Mouse (Mus musculus): Measurements from ENCODE around the gene Synpo2l. TPM values are rescaled to one million over a fixed set of nuclear protein-coding genes. Genes with fewer than 3 reads are reported as not detected.

Gene Synpo2l
- polyA plus RNA-seq, 1 experiment from 2014 or later, result 30.1 TPM

GRCm38 (mm10) chr14:20696986-20697385 is 28.8 kb upstream of the Synpo2l start:
- H3K9me3 ChIP-seq (replicated peaks), result no peaks in the 10 kb centered on the region
- peaks cover 59% of the 10 kb centered on the region for H3K4me1 ChIP-seq
- no peak for ATAC-seq (ENCODE audit: insufficient number of reproducible peaks, low FRiP score, low TSS enrichment, low read depth)
- peaks cover 30% of the 10 kb centered on the region for H3K36me3 ChIP-seq
- 3% methylated on average over 1 of the region's 1 CpGs for WGBS
- peak overlapping the region; percentile 72 for H3K4me2 ChIP-seq (replicated peaks)
- H3K27me3 ChIP-seq, result no peaks in the 10 kb centered on the region
- peak overlapping the region; percentile 94 for H3K4me3 ChIP-seq (replicated peaks)
- H3K9ac ChIP-seq, result no peak overlapping the region
- peak overlapping the region; percentile 18; the same call in 1 of the 2 replicates for H3K27ac ChIP-seq (replicated peaks)

GRCm38 (mm10) chr14:20695761-20696520 is 27.8 kb upstream of the Synpo2l start:
- Histone ChIP-seq H3K9me3 (replicated peaks) (no peaks in the 10 kb centered on the region), H3K36me3 (peaks cover 41% of the 10 kb centered on the region), H3K4me1 (peaks cover 53% of the 10 kb centered on the region), H3K27ac (replicated peaks) (peak overlapping the region; percentile 99), H3K4me3 (replicated peaks) (peak overlapping the region; percentile 94), H3K4me2 (replicated peaks) (peak overlapping the region; percentile 72), H3K9ac (peak overlapping the region; percentile 89), H3K27me3 (no peaks in the 10 kb centered on the region)
- 13% methylated on average over 27 of the region's 27 CpGs for WGBS
- ATAC-seq (ENCODE audit: insufficient number of reproducible peaks, low FRiP score, low TSS enrichment, low read depth), result no peak

GRCm38 (mm10) chr14:20694884-20695760 is 27.0 kb upstream of the Synpo2l start, which contains the start of gene Fut11:
TSS of gene Fut11 (plus strand) at chr14:20694968.
- no peaks in the 10 kb centered on the region for H3K27me3 ChIP-seq
- H3K36me3 ChIP-seq, result peaks cover 42% of the 10 kb centered on the region
- ATAC-seq (ENCODE audit: insufficient number of reproducible peaks, low FRiP score, low TSS enrichment, low read depth), result peak; percentile 93
- peak within 1 kb of the TSS; percentile 94 for H3K4me3 ChIP-seq (replicated peaks)
- peak within 1 kb of the TSS; percentile 72 for H3K4me2 ChIP-seq (replicated peaks)
- peak within 1 kb of the TSS; percentile 99 for H3K27ac ChIP-seq (replicated peaks)
- H3K9ac ChIP-seq, result peak within 1 kb of the TSS; percentile 89
- WGBS, result under 1% methylated on average over 111 of the region's 111 CpGs
- peaks cover 48% of the 10 kb centered on the region for H3K4me1 ChIP-seq
- H3K9me3 ChIP-seq (replicated peaks), result no peaks in the 10 kb centered on the region

GRCm38 (mm10) chr14:20694185-20694883 is 26.2 kb upstream of the Synpo2l start:
- H3K27me3 ChIP-seq, result no peaks in the 10 kb centered on the region
- peak overlapping the region; percentile 99 for H3K27ac ChIP-seq (replicated peaks)
- ATAC-seq (ENCODE audit: insufficient number of reproducible peaks, low FRiP score, low TSS enrichment, low read depth), result peak; percentile 21
- H3K4me2 ChIP-seq (replicated peaks), result peak overlapping the region; percentile 72
- H3K9ac ChIP-seq, result peak overlapping the region; percentile 89
- peak overlapping the region; percentile 94 for H3K4me3 ChIP-seq (replicated peaks)
- 44% methylated on average over 13 of the region's 13 CpGs for WGBS
- H3K36me3 ChIP-seq, result peaks cover 50% of the 10 kb centered on the region
- no peaks in the 10 kb centered on the region for H3K9me3 ChIP-seq (replicated peaks)
- H3K4me1 ChIP-seq, result peaks cover 46% of the 10 kb centered on the region

- Histone ChIP-seq H3K27ac (replicated peaks) (no peak overlapping the region), H3K4me2 (replicated peaks) (no peak overlapping the region), H3K4me3 (replicated peaks) (no peak overlapping the region), H3K4me1 (peaks cover 42% of the 10 kb centered on the region), H3K36me3 (peaks cover 57% of the 10 kb centered on the region), H3K9ac (no peak overlapping the region), H3K9me3 (replicated peaks) (no peaks in the 10 kb centered on the region), H3K27me3 (no peaks in the 10 kb centered on the region)
- 88% methylated on average over 10 of the region's 10 CpGs for WGBS
- ATAC-seq (ENCODE audit: insufficient number of reproducible peaks, low FRiP score, low TSS enrichment, low read depth), result no peak
These were observed 25.5 kb upstream of the Synpo2l start for GRCm38 (mm10) chr14:20693589-20694101.

GRCm38 (mm10) chr14:20691772-20692171 is 23.6 kb upstream of the Synpo2l start:
- Histone ChIP-seq H3K27ac (replicated peaks) (no peak overlapping the region), H3K27me3 (no peaks in the 10 kb centered on the region), H3K36me3 (peaks cover 76% of the 10 kb centered on the region), H3K4me1 (peaks cover 25% of the 10 kb centered on the region), H3K9ac (no peak overlapping the region), H3K4me2 (replicated peaks) (no peak overlapping the region), H3K9me3 (replicated peaks) (no peaks in the 10 kb centered on the region), H3K4me3 (replicated peaks) (no peak overlapping the region)
- ATAC-seq (ENCODE audit: insufficient number of reproducible peaks, low FRiP score, low TSS enrichment, low read depth), result no peak
- WGBS, result 88% methylated on average over 6 of the region's 6 CpGs

- Histone ChIP-seq H3K4me2 (replicated peaks) (no peak overlapping the region), H3K9me3 (replicated peaks) (no peaks in the 10 kb centered on the region), H3K4me3 (replicated peaks) (no peak overlapping the region), H3K4me1 (peaks cover 5% of the 10 kb centered on the region; the same call in 1 of the 2 replicates), H3K27ac (replicated peaks) (no peak overlapping the region), H3K36me3 (peaks cover 98% of the 10 kb centered on the region), H3K9ac (no peak overlapping the region), H3K27me3 (no peaks in the 10 kb centered on the region)
- no peak for ATAC-seq (ENCODE audit: insufficient number of reproducible peaks, low FRiP score, low TSS enrichment, low read depth)
- 87% methylated on average over 2 of the region's 2 CpGs for WGBS
These were observed 20.9 kb upstream of the Synpo2l start for GRCm38 (mm10) chr14:20689009-20689408.

GRCm38 (mm10) chr14:20686576-20686975 is 18.4 kb upstream of the Synpo2l start:
- 95% methylated on average over 3 of the region's 3 CpGs for whole genome bisulfite sequencing
- no peak overlapping the region for H3K4me2 ChIP-seq (replicated peaks)
- no peak for ATAC-seq (ENCODE audit: insufficient number of reproducible peaks, low FRiP score, low TSS enrichment, low read depth)
- no peak overlapping the region for H3K4me3 ChIP-seq (replicated peaks)
- H3K9me3 ChIP-seq (replicated peaks), result no peaks in the 10 kb centered on the region
- H3K9ac ChIP-seq, result no peak overlapping the region
- H3K27me3 ChIP-seq, result no peaks in the 10 kb centered on the region
- H3K4me1 ChIP-seq, result no peaks in the 10 kb centered on the region
- peaks cover 98% of the 10 kb centered on the region for H3K36me3 ChIP-seq
- H3K27ac ChIP-seq (replicated peaks), result no peak overlapping the region

- Histone ChIP-seq H3K4me1 (no peaks in the 10 kb centered on the region), H3K27ac (replicated peaks) (no peak overlapping the region), H3K36me3 (peaks cover 100% of the 10 kb centered on the region), H3K9ac (no peak overlapping the region), H3K4me2 (replicated peaks) (no peak overlapping the region), H3K27me3 (no peaks in the 10 kb centered on the region), H3K9me3 (replicated peaks) (no peaks in the 10 kb centered on the region), H3K4me3 (replicated peaks) (no peak overlapping the region)
- 43% methylated on average over 3 of the region's 3 CpGs for WGBS
- ATAC-seq (ENCODE audit: insufficient number of reproducible peaks, low FRiP score, low TSS enrichment, low read depth), result no peak
These were observed 14.3 kb upstream of the Synpo2l start for GRCm38 (mm10) chr14:20682498-20682897.

- WGBS, result 89% methylated on average over 2 of the region's 2 CpGs
- Histone ChIP-seq H3K27ac (replicated peaks) (no peak overlapping the region), H3K4me3 (replicated peaks) (no peak overlapping the region), H3K27me3 (no peaks in the 10 kb centered on the region), H3K9me3 (replicated peaks) (no peaks in the 10 kb centered on the region), H3K36me3 (peaks cover 100% of the 10 kb centered on the region), H3K4me2 (replicated peaks) (no peak overlapping the region), H3K4me1 (no peaks in the 10 kb centered on the region), H3K9ac (no peak overlapping the region)
- no peak for ATAC-seq (ENCODE audit: insufficient number of reproducible peaks, low FRiP score, low TSS enrichment, low read depth)
These were observed 13.6 kb upstream of the Synpo2l start for GRCm38 (mm10) chr14:20681742-20682141.

All from embryonic facial prominence, embryonic 15.5 days (tissue).